ENCODE assay signal across 9 mouse cellular contexts in the genomic region with DNA sequence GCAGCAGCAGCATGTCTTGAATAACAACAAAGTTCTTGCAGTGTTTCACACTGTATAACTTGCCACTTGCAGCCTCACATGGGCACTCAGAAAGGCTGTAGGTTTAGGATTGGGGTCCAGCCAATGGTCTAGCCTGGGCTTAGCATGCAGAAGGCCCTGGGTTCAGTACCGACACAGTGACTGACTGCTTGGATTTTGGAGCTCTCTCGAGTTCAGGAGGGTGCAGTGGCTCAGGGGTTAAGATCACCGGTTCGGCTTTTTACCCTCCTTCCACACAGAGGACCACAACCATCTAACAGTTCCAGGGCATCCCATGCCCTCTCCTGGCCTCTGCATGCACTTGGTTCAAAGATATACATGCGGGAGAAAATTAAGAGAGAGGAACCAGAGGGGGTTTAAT. TPM values are rescaled to one million over a fixed set of nuclear protein-coding genes. Genes with fewer than 3 reads are reported as not detected.
DNase-seq lines count a peak whose midpoint lies in the region; ATAC-seq and TF ChIP-seq lines count a peak whose summit lies in the region.
"Had no signal": no experiment of that assay in that cellular context is flagged by ENCODE, and none has a peak within 500 bp of the region (broad histone marks: within the 10 kb centered on the region; RNA-seq: fewer than 3 reads in every experiment).

No protein-coding gene starts in this region.

- peak overlapping the region; percentile 99 for H3K27ac ChIP-seq in heart, embryonic 13.5 days (replicated peaks)
- H3K27ac ChIP-seq in MEL (ENCODE audit: control insufficient read depth, low read depth, low read length), result peak overlapping the region; percentile 93
- peak overlapping the region; percentile 99; the same call in 1 of the 2 replicates for H3K27ac ChIP-seq in hindbrain, embryonic 10.5 days
- peak overlapping the region; percentile 94; the same call in 1 of the 2 replicates for H3K27ac ChIP-seq in midbrain, embryonic 11.5 days (ENCODE audit: low read depth, low read length)

- H3K4me2 ChIP-seq in heart, embryonic 13.5 days, result peak overlapping the region; percentile 92
- peak overlapping the region; percentile 86 for H3K4me2 ChIP-seq in midbrain, embryonic 11.5 days

- no peak for TF ChIP-seq CTCF in MEL (IDR thresholded peaks at IDR 0.05 in 2 of 3, conservative IDR thresholded peaks at IDR 0.05 in 1 of 3; ENCODE audit: control insufficient read depth in 1 of 3, insufficient read depth in 1 of 3, low read depth in 2 of 3, low read length in 3 of 3, poor library complexity in 1 of 3, severe bottlenecking in 1 of 3)

- no peaks in the 10 kb centered on the region for H3K9me3 ChIP-seq in heart, embryonic 13.5 days
- no peaks in the 10 kb centered on the region for H3K9me3 ChIP-seq in MEL (replicated peaks; ENCODE audit: insufficient read depth, low read length)
- no peaks in the 10 kb centered on the region for H3K9me3 ChIP-seq in hindbrain, embryonic 10.5 days
- no peaks in the 10 kb centered on the region for H3K9me3 ChIP-seq in midbrain, embryonic 11.5 days (ENCODE audit: control insufficient read depth, low read length)

- peaks cover 32% of the 10 kb centered on the region for H3K4me1 ChIP-seq in heart, embryonic 13.5 days
- peaks cover 2 to 14% of the 10 kb centered on the region in 2 experiments; a peak in 3 of 4 replicates for H3K4me1 ChIP-seq in MEL (ENCODE audit: control insufficient read depth in 1 of 2, insufficient read depth in 2 of 2, low read length in 2 of 2)
- peaks cover 50% of the 10 kb centered on the region for H3K4me1 ChIP-seq in hindbrain, embryonic 10.5 days (replicated peaks)
- peaks cover 18% of the 10 kb centered on the region for H3K4me1 ChIP-seq in midbrain, embryonic 11.5 days (ENCODE audit: control insufficient read depth, insufficient read depth, low read length)

- no peak for ATAC-seq in heart, embryonic 13.5 days (ENCODE audit: extremely low read depth, insufficient number of reproducible peaks, low FRiP score, low TSS enrichment)
- ATAC-seq in midbrain, embryonic 11.5 days (ENCODE audit: low FRiP score), result no peak
- ATAC-seq in megakaryocyte-erythroid progenitor cell, adult 5-6 weeks (replicated peaks; ENCODE audit: low FRiP score, low TSS enrichment, poor library complexity, severe bottlenecking), result no peak
- ATAC-seq in cerebellum, adult (ENCODE audit: insufficient number of reproducible peaks, low FRiP score, low TSS enrichment), result no peak

- peak overlapping the region; percentile 97 for H3K9ac ChIP-seq in heart, embryonic 13.5 days
- peak overlapping the region; percentile 89 for H3K9ac ChIP-seq in MEL (ENCODE audit: control insufficient read depth, low read depth, low read length, poor library complexity, severe bottlenecking)
- H3K9ac ChIP-seq in midbrain, embryonic 11.5 days (ENCODE audit: low read length), result peak overlapping the region; percentile 85

- no peak for TF ChIP-seq POLR2A in MEL (IDR thresholded peaks at IDR 0.05; ENCODE audit: control insufficient read depth in 1 of 2, insufficient read depth in 1 of 2, low read depth in 1 of 2, low read length in 2 of 2, poor library complexity in 1 of 2)

- no peak for TF ChIP-seq EP300 in MEL (IDR thresholded peaks at IDR 0.05; ENCODE audit: low read depth in 1 of 2, low read length in 2 of 2)

- WGBS in heart, embryonic 13.5 days, result 32% methylated on average over 5 of the region's 5 CpGs
- WGBS in hindbrain, embryonic 10.5 days, result 26% methylated on average over 5 of the region's 5 CpGs
- WGBS in midbrain, embryonic 11.5 days, result 27% methylated on average over 5 of the region's 5 CpGs

- H3K4me3 ChIP-seq in heart, embryonic 13.5 days, result peak overlapping the region; percentile 84
- H3K4me3 ChIP-seq in MEL (ENCODE audit: control insufficient read depth in 1 of 2, insufficient read depth in 1 of 2, low read depth in 2 of 2, low read length in 2 of 2), result peak overlapping the region; percentile 79 to 87
- H3K4me3 ChIP-seq in hindbrain, embryonic 10.5 days, result peak overlapping the region; percentile 91
- H3K4me3 ChIP-seq in midbrain, embryonic 11.5 days (ENCODE audit: low read depth, low read length), result peak overlapping the region; percentile 69

- DNase-seq in heart, adult 8-10 months (ENCODE audit: low spot score), result no peak
- no peak for DNase-seq in MEL (ENCODE audit: low read depth, low spot score)
- no peak for DNase-seq in hindbrain, embryonic 10.5 days (ENCODE audit: low spot score)
- DNase-seq in midbrain, embryonic 11.5 days (ENCODE audit: low spot score, missing footprints), result no peak
- no peak for DNase-seq in frontal cortex, postnatal 25 days (ENCODE audit: low spot score in 2 of 2)

- H3K79me2 ChIP-seq in MEL (ENCODE audit: control insufficient read depth, insufficient read depth, low read length, poor library complexity), result peaks cover 21% of the 10 kb centered on the region

- no peak for TF ChIP-seq RAD21 in MEL (IDR thresholded peaks at IDR 0.05; ENCODE audit: low read depth, low read length)

- no peaks in the 10 kb centered on the region for H3K27me3 ChIP-seq in heart, embryonic 13.5 days (replicated peaks)
- no peaks in the 10 kb centered on the region for H3K27me3 ChIP-seq in MEL (ENCODE audit: control insufficient read depth in 1 of 2, insufficient read depth in 2 of 2, low read length in 2 of 2)
- peaks cover 12% of the 10 kb centered on the region for H3K27me3 ChIP-seq in hindbrain, embryonic 10.5 days (ENCODE audit: insufficient read depth, poor library complexity, severe bottlenecking)
- H3K27me3 ChIP-seq in midbrain, embryonic 11.5 days (ENCODE audit: control insufficient read depth, insufficient read depth, low read length), result no peaks in the 10 kb centered on the region
- H3K27me3 ChIP-seq: Patski had no signal

- peaks cover 8% of the 10 kb centered on the region; the same call in 1 of the 2 replicates for H3K36me3 ChIP-seq in heart, embryonic 13.5 days
- H3K36me3 ChIP-seq in MEL (ENCODE audit: control insufficient read depth in 1 of 2, insufficient read depth in 2 of 2, low read length in 2 of 2), result peaks cover 0 to 7% of the 10 kb centered on the region in 2 experiments; a peak in 3 of 4 replicates
- H3K36me3 ChIP-seq in hindbrain, embryonic 10.5 days, result peaks cover 30% of the 10 kb centered on the region
- no peaks in the 10 kb centered on the region for H3K36me3 ChIP-seq in midbrain, embryonic 11.5 days (ENCODE audit: control insufficient read depth, insufficient read depth, low read length)

RNA-seq across cellular contexts. Expression of gene Pgls, which starts 1.0 kb away (rescaled TPM):
- polyA plus RNA-seq in heart, embryonic 13.5 days (2015; fragmentation: Nextera tagmentation; extraction: Ambion mirVana), result 169 and 172 TPM in 2 replicates
- total RNA-seq in heart, adult 8-10 months (2022), result 10 to 100 TPM; 57.7 to 65.1 (median 62.6) TPM
- total RNA-seq in MEL (2012; rRNA removed), result 219 and 257 TPM in 2 replicates
- 100 to 1,000 TPM in 1 of 2 experiments, not detected in 1; 225 TPM for polyA plus RNA-seq in MEL (2012; ENCODE audit: insufficient read depth in 1 of 2, insufficient read length in 2 of 2, low read depth in 1 of 2, low replicate concordance in 2 of 2, missing spikeins in 1 of 2)
- 254 and 268 TPM in 2 replicates for polyA plus RNA-seq in hindbrain, embryonic 10.5 days (2016; fragmentation: Nextera tagmentation; extraction: Ambion mirVana)
- polyA plus RNA-seq in midbrain, embryonic 11.5 days (2014; fragmentation: Nextera tagmentation; extraction: Ambion mirVana), result 224 and 234 TPM in 2 replicates
- total RNA-seq in megakaryocyte-erythroid progenitor cell, adult 5-6 weeks (2014; fragmentation: Nextera tagmentation), result 104 and 132 TPM in 2 replicates
- 76.2 and 80.7 TPM in 2 replicates for total RNA-seq in megakaryocyte-erythroid progenitor cell, adult 5-6 weeks (2017)

RNA-seq across cellular contexts. Expression of gene Fam129c, which starts 6.4 kb away (rescaled TPM):
- 1.2 and 1.8 TPM in 2 replicates for polyA plus RNA-seq in heart, embryonic 13.5 days (2015; fragmentation: Nextera tagmentation; extraction: Ambion mirVana)
- 1 to 10 TPM; 1.1 to 1.4 (median 1.2) TPM for total RNA-seq in heart, adult 8-10 months (2022)
- total RNA-seq in MEL (2012; rRNA removed), result 3.8 and 7.6 TPM in 2 replicates
- polyA plus RNA-seq in MEL (2012; ENCODE audit: insufficient read depth in 1 of 2, insufficient read length in 2 of 2, low read depth in 1 of 2, low replicate concordance in 2 of 2, missing spikeins in 1 of 2), result 1 to 10 TPM in 1 of 2 experiments, not detected in 1; 8.3 TPM
- polyA plus RNA-seq in hindbrain, embryonic 10.5 days (2016; fragmentation: Nextera tagmentation; extraction: Ambion mirVana), result 5.0 and 5.3 TPM in 2 replicates
- polyA plus RNA-seq in midbrain, embryonic 11.5 days (2014; fragmentation: Nextera tagmentation; extraction: Ambion mirVana), result 3.2 and 3.6 TPM in 2 replicates
- total RNA-seq in megakaryocyte-erythroid progenitor cell, adult 5-6 weeks (2014; fragmentation: Nextera tagmentation), result 15.9 and 42.5 TPM in 2 replicates
- 0.14 and 15.0 TPM in 2 replicates for total RNA-seq in megakaryocyte-erythroid progenitor cell, adult 5-6 weeks (2017)

RNA-seq across cellular contexts. Expression of gene Colgalt1, which starts 19.8 kb away (rescaled TPM):
- 54.8 and 58.3 TPM in 2 replicates for polyA plus RNA-seq in heart, embryonic 13.5 days (2015; fragmentation: Nextera tagmentation; extraction: Ambion mirVana)
- total RNA-seq in heart, adult 8-10 months (2022), result 10 to 100 TPM; 38.4 to 41.5 (median 39.9) TPM
- total RNA-seq in MEL (2012; rRNA removed), result 37.8 and 50.9 TPM in 2 replicates
- polyA plus RNA-seq in MEL (2012; ENCODE audit: insufficient read depth in 1 of 2, insufficient read length in 2 of 2, low read depth in 1 of 2, low replicate concordance in 2 of 2, missing spikeins in 1 of 2), result 100 to 1,000 TPM in 1 of 2 experiments, 10 to 100 TPM in 1; 59.0 to 102 TPM
- 55.3 and 58.5 TPM in 2 replicates for polyA plus RNA-seq in hindbrain, embryonic 10.5 days (2016; fragmentation: Nextera tagmentation; extraction: Ambion mirVana)
- polyA plus RNA-seq in midbrain, embryonic 11.5 days (2014; fragmentation: Nextera tagmentation; extraction: Ambion mirVana), result 39.5 and 42.8 TPM in 2 replicates
- total RNA-seq in megakaryocyte-erythroid progenitor cell, adult 5-6 weeks (2014; fragmentation: Nextera tagmentation), result 55.8 and 58.0 TPM in 2 replicates
- 40.1 and 44.4 TPM in 2 replicates for total RNA-seq in megakaryocyte-erythroid progenitor cell, adult 5-6 weeks (2017)

RNA-seq across cellular contexts. Expression of gene Slc27a1, which starts 22.3 kb away (rescaled TPM):
- polyA plus RNA-seq in heart, embryonic 13.5 days (2015; fragmentation: Nextera tagmentation; extraction: Ambion mirVana), result 18.2 and 18.3 TPM in 2 replicates
- total RNA-seq in heart, adult 8-10 months (2022), result 100 to 1,000 TPM; 192 to 237 (median 204) TPM
- total RNA-seq in MEL (2012; rRNA removed), result 0.42 and 0.46 TPM in 2 replicates
- polyA plus RNA-seq in MEL (2012; ENCODE audit: insufficient read depth in 1 of 2, insufficient read length in 2 of 2, low read depth in 1 of 2, low replicate concordance in 2 of 2, missing spikeins in 1 of 2), result 1 to 10 TPM in 1 of 2 experiments, not detected in 1; 1.3 TPM
- 24.1 and 28.9 TPM in 2 replicates for polyA plus RNA-seq in hindbrain, embryonic 10.5 days (2016; fragmentation: Nextera tagmentation; extraction: Ambion mirVana)
- polyA plus RNA-seq in midbrain, embryonic 11.5 days (2014; fragmentation: Nextera tagmentation; extraction: Ambion mirVana), result 8.6 and 12.4 TPM in 2 replicates
- total RNA-seq in megakaryocyte-erythroid progenitor cell, adult 5-6 weeks (2014; fragmentation: Nextera tagmentation), result 3.0 and 6.3 TPM in 2 replicates
- 0.95 and 3.1 TPM in 2 replicates for total RNA-seq in megakaryocyte-erythroid progenitor cell, adult 5-6 weeks (2017)

RNA-seq across cellular contexts. Expression of gene Nxnl1, which starts 24.6 kb away (rescaled TPM):
- polyA plus RNA-seq in heart, embryonic 13.5 days (2015; fragmentation: Nextera tagmentation; extraction: Ambion mirVana), result not detected in 2 replicates
- under 1 TPM in 2 of 4 experiments, not detected in 2; 0.14 to 0.19 TPM for total RNA-seq in heart, adult 8-10 months (2022)
- total RNA-seq in MEL (2012; rRNA removed), result 0.04 TPM in 1 of 2 replicates, not detected in the other
- 1 to 10 TPM in 1 of 2 experiments, not detected in 1; 1.2 TPM for polyA plus RNA-seq in MEL (2012; ENCODE audit: insufficient read depth in 1 of 2, insufficient read length in 2 of 2, low read depth in 1 of 2, low replicate concordance in 2 of 2, missing spikeins in 1 of 2)
- not detected in 2 replicates for polyA plus RNA-seq in hindbrain, embryonic 10.5 days (2016; fragmentation: Nextera tagmentation; extraction: Ambion mirVana)
- not detected in 2 replicates for polyA plus RNA-seq in midbrain, embryonic 11.5 days (2014; fragmentation: Nextera tagmentation; extraction: Ambion mirVana)
- total RNA-seq in megakaryocyte-erythroid progenitor cell, adult 5-6 weeks (2014; fragmentation: Nextera tagmentation), result not detected in 2 replicates
- not detected in 2 replicates for total RNA-seq in megakaryocyte-erythroid progenitor cell, adult 5-6 weeks (2017)
